Comparison of ENCODE assay signal across 13 mouse cellular contexts in the genomic region with DNA sequence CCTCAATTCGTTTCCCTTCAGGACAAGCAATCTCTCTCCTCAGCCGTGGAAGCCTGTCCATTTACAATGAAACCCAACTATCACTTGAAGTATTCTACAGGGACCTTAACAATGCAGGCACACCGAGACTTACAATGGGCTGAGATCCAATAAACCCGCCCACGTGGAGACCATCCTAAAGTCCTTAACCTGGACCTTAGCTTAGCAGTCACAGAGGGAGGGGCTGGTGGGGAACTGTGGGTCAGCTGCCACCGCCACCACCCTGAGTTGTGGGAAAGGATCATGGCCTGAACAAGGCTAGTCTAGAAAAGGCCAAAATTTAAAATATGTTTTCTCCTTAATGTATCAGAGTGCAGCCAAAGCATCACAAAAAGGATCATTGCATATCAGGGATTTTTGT. TPM values are rescaled to one million over a fixed set of nuclear protein-coding genes. Genes with fewer than 3 reads are reported as not detected.
DNase-seq lines count a peak whose midpoint lies in the region; ATAC-seq and TF ChIP-seq lines count a peak whose summit lies in the region.
"Had no signal": no experiment of that assay in that cellular context is flagged by ENCODE, and none has a peak within 500 bp of the region (broad histone marks: within the 10 kb centered on the region; RNA-seq: fewer than 3 reads in every experiment).

No protein-coding gene starts in this region.

- no peak for TF ChIP-seq POLR2A in brain, embryonic 14.5 days (IDR thresholded peaks at IDR 0.05; ENCODE audit: borderline replicate concordance, extremely low read depth, insufficient read depth, insufficient read length, poor library complexity, severe bottlenecking)
- TF ChIP-seq POLR2A in cerebellum, adult 2 months (IDR thresholded peaks at IDR 0.05; ENCODE audit: borderline replicate concordance, insufficient read depth, low read length) = no peak

- H3K4me2 ChIP-seq in forebrain, postnatal 0 days (ENCODE audit: low read depth) = no peak overlapping the region
- no peak overlapping the region for H3K4me2 ChIP-seq in lung, embryonic 14.5 days
- H3K4me2 ChIP-seq: heart, embryonic 11.5 days had no signal

- H3K36me3 ChIP-seq in forebrain, postnatal 0 days (ENCODE audit: insufficient read depth) = peaks cover 8% of the 10 kb centered on the region; the same call in 1 of the 2 replicates
- peaks cover 36% of the 10 kb centered on the region for H3K36me3 ChIP-seq in forebrain, embryonic 10.5 days (replicated peaks)
- peaks cover 20% of the 10 kb centered on the region; the same call in 1 of the 2 replicates for H3K36me3 ChIP-seq in lung, embryonic 14.5 days (ENCODE audit: insufficient read depth)

- 48% methylated on average over 6 of the region's 6 CpGs for WGBS in forebrain, postnatal 0 days
- WGBS in forebrain, embryonic 10.5 days = 76% methylated on average over 6 of the region's 6 CpGs
- WGBS in lung, embryonic 14.5 days = 51% methylated on average over 6 of the region's 6 CpGs
- 44% methylated on average over 6 of the region's 6 CpGs for WGBS in cerebellum, adult 2 months

- TF ChIP-seq CTCF in forebrain, postnatal 0 days (IDR thresholded peaks at IDR 0.05; ENCODE audit: low read depth) = no peak
- TF ChIP-seq CTCF in lung, embryonic 14.5 days (IDR thresholded peaks at IDR 0.05; ENCODE audit: low read depth) = no peak
- no peak for TF ChIP-seq CTCF in brain, embryonic 14.5 days (IDR thresholded peaks at IDR 0.05; ENCODE audit: borderline replicate concordance, extremely low read depth, insufficient read depth, insufficient read length)
- no peak for TF ChIP-seq CTCF in cerebellum, adult 2 months (IDR thresholded peaks at IDR 0.05; ENCODE audit: borderline replicate concordance, insufficient read depth, low read depth, low read length)

- H3K4me1 ChIP-seq in forebrain, postnatal 0 days (ENCODE audit: insufficient read depth) = no peaks in the 10 kb centered on the region
- H3K4me1 ChIP-seq in forebrain, embryonic 10.5 days = no peaks in the 10 kb centered on the region
- peaks cover 9% of the 10 kb centered on the region; the same call in 1 of the 2 replicates for H3K4me1 ChIP-seq in lung, embryonic 14.5 days (ENCODE audit: insufficient read depth)
- H3K4me1 ChIP-seq in cerebellum, adult 2 months (ENCODE audit: control insufficient read depth, insufficient read depth, low read length) = peaks cover 71% of the 10 kb centered on the region

- H3K27ac ChIP-seq in forebrain, postnatal 0 days (ENCODE audit: low read depth, low read length) = 0 out of 2 replicates have a peak overlapping the region, but pooled peaks have one; percentile 2
- H3K27ac ChIP-seq in forebrain, embryonic 10.5 days = no peak overlapping the region
- peak overlapping the region; percentile 80 for H3K27ac ChIP-seq in lung, embryonic 14.5 days (ENCODE audit: low read depth)
- peak overlapping the region; percentile 71 for H3K27ac ChIP-seq in cerebellum, adult 2 months (ENCODE audit: insufficient read depth, low read length)

- no peak for ATAC-seq in forebrain, postnatal 0 days
- ATAC-seq in lung, embryonic 14.5 days (ENCODE audit: insufficient read depth) = no peak

- no peaks in the 10 kb centered on the region for H3K27me3 ChIP-seq in forebrain, postnatal 0 days (ENCODE audit: insufficient read depth, low read length)
- H3K27me3 ChIP-seq in forebrain, embryonic 10.5 days (ENCODE audit: poor library complexity, severe bottlenecking) = no peaks in the 10 kb centered on the region
- H3K27me3 ChIP-seq in lung, embryonic 14.5 days (ENCODE audit: insufficient read depth, low read length) = no peaks in the 10 kb centered on the region
- H3K27me3 ChIP-seq in cerebellum, adult 2 months (ENCODE audit: control insufficient read depth, insufficient read depth, low read length) = no peaks in the 10 kb centered on the region

- H3K9ac ChIP-seq in forebrain, postnatal 0 days = no peak overlapping the region
- H3K9ac ChIP-seq in lung, embryonic 14.5 days = no peak overlapping the region

- H3K9me3 ChIP-seq in forebrain, postnatal 0 days (ENCODE audit: low read length) = no peaks in the 10 kb centered on the region
- H3K9me3 ChIP-seq in forebrain, embryonic 10.5 days = no peaks in the 10 kb centered on the region; the same call in 1 of the 2 replicates
- no peaks in the 10 kb centered on the region for H3K9me3 ChIP-seq in lung, embryonic 14.5 days (ENCODE audit: low read depth, low read length)

- no peak for DNase-seq in forebrain, postnatal 0 days
- DNase-seq in forebrain, embryonic 10.5 days (ENCODE audit: extremely low spot score, low spot score) = no peak
- DNase-seq in lung, embryonic 14.5 days = no peak
- no peak for DNase-seq in lung, adult 18-20 months
- peak; percentile 13 for DNase-seq in brain, embryonic 14.5 days (ENCODE audit: low read depth)
- peak in 1 of 2 experiments; percentile 48 for DNase-seq in cerebellum, adult 2 months
- no peak for DNase-seq in right cerebral cortex, postnatal 4 days
- DNase-seq: adrenal gland, adult 2 months; gastrocnemius, postnatal 10 days; kidney, adult 2 months; kidney, postnatal 10 days; spleen, adult 18-20 months had no signal

- H3K4me3 ChIP-seq in forebrain, postnatal 0 days (ENCODE audit: low read depth, low read length) = no peak overlapping the region
- H3K4me3 ChIP-seq in forebrain, embryonic 10.5 days = no peak overlapping the region
- no peak overlapping the region for H3K4me3 ChIP-seq in lung, embryonic 14.5 days (ENCODE audit: low read depth, low read length)
- H3K4me3 ChIP-seq in cerebellum, adult 2 months (replicated peaks; ENCODE audit: insufficient read depth, low read depth, low read length) = no peak overlapping the region

RNA-seq across cellular contexts. Expression of a gene that starts 42.3 kb away (rescaled TPM):
- 23.4 and 32.5 TPM in 2 replicates for total RNA-seq in forebrain, postnatal 0 days (2014; rRNA removed)
- 7.9 and 24.7 TPM in 2 replicates for polyA plus RNA-seq in forebrain, postnatal 0 days (2015; fragmentation: Nextera tagmentation; extraction: Ambion mirVana)
- polyA plus RNA-seq in forebrain, embryonic 10.5 days (2016; fragmentation: Nextera tagmentation; extraction: Ambion mirVana) = 23.3 TPM in 2 replicates
- polyA plus RNA-seq in lung, embryonic 14.5 days (2014; fragmentation: Nextera tagmentation; extraction: Ambion mirVana) = 23.1 and 23.2 TPM in 2 replicates
- polyA plus RNA-seq in brain, embryonic 14.5 days (2012; rRNA removed) = 12.4 and 18.3 TPM in 2 replicates
- polyA plus RNA-seq in cerebellum, adult 2 months (2012; rRNA removed) = 32.3 and 32.6 TPM in 2 replicates
